Mouse (Mus musculus) midbrain, embryonic 16.5 days (tissue): ENCODE measurements around the gene Upk2. TPM values are rescaled to one million over a fixed set of nuclear protein-coding genes. Genes with fewer than 3 reads are reported as not detected.

ENCODE experiments used
- ATAC-seq: fragments of 200-750 bp; cut with Nextera tagmentation; 2 replicates; pipeline ENCODE4 v1.8.0; 2017; ENCODE audit warnings: moderate TSS enrichment
- H3K27ac ChIP-seq: fragments of 300-500 bp; sonication (generic); 2 replicates; pipeline ENCODE4 v1.5.1; 2014; ENCODE audit warnings: mild to moderate bottlenecking, low read length, mixed read lengths
- H3K27me3 ChIP-seq: fragments of 300-500 bp; sonication (generic); 2 replicates; pipeline ENCODE4 v1.6.1; 2014; ENCODE audit warnings: low read depth, low read length, mixed read lengths; ENCODE audit not compliant: control insufficient read depth, insufficient read depth
- H3K36me3 ChIP-seq: fragments of 300-500 bp; sonication (generic); 2 replicates; pipeline ENCODE4 v1.6.1; 2014; ENCODE audit warnings: mild to moderate bottlenecking, low read length, moderate library complexity, mixed read lengths; ENCODE audit not compliant: control insufficient read depth, insufficient read depth
- H3K4me1 ChIP-seq: fragments of 300-500 bp; sonication (generic); 2 replicates; pipeline ENCODE4 v1.6.1; 2014; ENCODE audit warnings: mild to moderate bottlenecking, low read length, mixed read lengths; ENCODE audit not compliant: control insufficient read depth, insufficient read depth
- H3K4me2 ChIP-seq: fragments of 300-500 bp; sonication (generic); 2 replicates; pipeline ENCODE4 v1.6.1; 2014; ENCODE audit warnings: mild to moderate bottlenecking, low read length, mixed read lengths
- H3K4me3 ChIP-seq: fragments of 300-500 bp; sonication (generic); 2 replicates; pipeline ENCODE4 v1.5.1; 2014; ENCODE audit warnings: low read depth, mild to moderate bottlenecking, low read length, moderate library complexity, mixed read lengths
- H3K9ac ChIP-seq: fragments of 300-500 bp; sonication (generic); 2 replicates; pipeline ENCODE4 v1.6.1; 2014; ENCODE audit warnings: low read depth, low read length, mixed read lengths
- H3K9me3 ChIP-seq: fragments of 300-500 bp; sonication (generic); replicated peaks from 2 replicates; pipeline ENCODE4 v1.6.1; 2014; ENCODE audit warnings: mild to moderate bottlenecking, low read length, mixed read lengths; ENCODE audit not compliant: control insufficient read depth, poor library complexity, severe bottlenecking
- WGBS: fragments of 180-500 bp; shearing (Covaris S2); extraction: QIAGEN DNeasy Blood & Tissue Kit; methylation state at CpG from one replicate; pipeline ENCODE4 v1.1.7; 2014; 5-methylcytosine and 5-hydroxymethylcytosine counted together
- polyA plus RNA-seq: library from polyadenylated mRNA; unstranded; fragments of >200 nt; fragmentation: Nextera tagmentation; extraction: Ambion mirVana; gene quantifications from 2 replicates; pipeline ENCODE4 v1.2.1, GENCODE M21; 2015

The Upk2 gene
- polyA plus RNA-seq, 1 experiment from 2014 or later = not detected

DNA sequence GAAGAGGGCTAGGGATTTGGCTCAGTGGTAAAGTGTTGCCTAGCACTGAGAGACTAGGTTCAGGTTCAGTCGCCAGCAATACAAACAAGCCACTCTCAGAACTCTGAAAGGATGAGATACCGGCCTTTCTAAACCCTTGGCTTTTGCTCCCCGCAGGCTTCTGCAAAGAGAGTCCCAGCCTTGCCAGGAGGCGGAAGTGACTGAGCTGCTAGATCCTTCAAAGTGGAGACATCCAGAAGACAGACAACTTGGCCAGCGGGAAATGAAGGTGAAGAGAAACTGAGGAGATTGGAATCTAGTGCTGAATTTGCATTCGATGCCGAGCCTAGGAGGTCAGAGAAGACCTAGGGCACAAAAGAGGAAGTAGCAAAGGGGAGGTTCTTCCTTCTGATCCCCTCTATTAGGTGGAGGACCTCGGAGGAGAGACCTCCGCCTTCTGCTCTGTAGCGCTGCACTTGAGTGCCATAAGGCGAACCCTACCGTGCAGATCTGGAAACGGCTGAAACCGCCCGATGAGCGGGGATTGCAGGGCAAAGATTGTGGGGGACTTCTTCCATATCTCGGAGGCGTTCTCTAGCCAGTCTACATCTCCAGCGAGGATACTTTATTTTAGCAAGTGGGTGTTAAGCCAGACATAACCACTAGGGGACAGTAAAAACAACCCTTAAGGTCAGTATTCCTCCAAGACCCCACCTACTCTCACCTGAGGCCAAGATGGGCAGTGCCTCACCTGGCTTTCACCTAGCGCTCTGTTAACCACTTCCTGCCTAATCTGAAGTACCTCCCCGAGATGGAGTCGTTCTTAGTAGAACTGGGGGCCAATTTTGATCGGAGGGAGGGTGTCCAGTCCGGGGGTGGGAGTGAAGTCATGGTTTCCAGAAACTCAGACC, 22.8 kb upstream of the Upk2 start:
- H3K36me3 ChIP-seq = no peaks in the 10 kb centered on the region
- peak overlapping the region; percentile 85 for H3K9ac ChIP-seq
- H3K4me2 ChIP-seq = peak overlapping the region; percentile 64
- H3K27ac ChIP-seq = peak overlapping the region; percentile 98
- H3K4me1 ChIP-seq = peaks cover 13% of the 10 kb centered on the region
- H3K4me3 ChIP-seq = peak overlapping the region; percentile 75
- 5% methylated on average over 24 of the region's 24 CpGs for WGBS
- peak; percentile 11; the same call in 1 of the 2 replicates for ATAC-seq
- H3K9me3 ChIP-seq = no peaks in the 10 kb centered on the region
- H3K27me3 ChIP-seq = no peaks in the 10 kb centered on the region

GRCm38 (mm10) chr9:44475936-44476335, 21.2 kb upstream of the Upk2 start:
- ATAC-seq = no peak
- Histone ChIP-seq H3K9ac (no peak overlapping the region), H3K36me3 (no peaks in the 10 kb centered on the region), H3K27ac (no peak overlapping the region), H3K27me3 (no peaks in the 10 kb centered on the region), H3K9me3 (no peaks in the 10 kb centered on the region), H3K4me2 (no peak overlapping the region), H3K4me3 (no peak overlapping the region), H3K4me1 (peaks cover 9% of the 10 kb centered on the region)
- 94% methylated on average over 3 of the region's 3 CpGs for WGBS

- Histone ChIP-seq H3K9ac (no peak overlapping the region), H3K4me3 (no peak overlapping the region), H3K9me3 (no peaks in the 10 kb centered on the region), H3K4me2 (no peak overlapping the region), H3K27ac (no peak overlapping the region), H3K27me3 (no peaks in the 10 kb centered on the region), H3K4me1 (peaks cover 9% of the 10 kb centered on the region), H3K36me3 (no peaks in the 10 kb centered on the region)
- WGBS = 41% methylated on average over 1 of the region's 1 CpGs
- ATAC-seq = no peak
Observed at GRCm38 (mm10) chr9:44474327-44474726, 19.6 kb upstream of the Upk2 start.

DNA sequence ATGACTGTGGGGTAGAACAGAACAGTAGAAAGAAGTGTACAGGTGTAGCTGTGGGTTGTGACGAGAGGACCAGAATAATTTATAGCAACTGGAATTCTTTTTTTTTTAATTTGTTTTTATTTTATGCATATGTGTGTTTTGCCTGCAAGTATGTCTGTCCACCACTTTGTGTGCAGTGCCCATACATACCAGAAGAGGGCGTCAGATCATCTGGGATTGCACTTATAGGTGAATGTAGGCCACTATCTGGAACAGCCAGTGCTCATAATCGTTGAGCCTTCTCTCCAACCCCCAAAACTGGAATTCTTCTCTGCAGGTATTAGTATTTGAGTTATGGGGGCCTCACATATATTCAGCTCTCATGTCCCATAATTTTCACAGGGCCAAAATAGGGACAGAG, 18.4 kb upstream of the Upk2 start:
- no peak overlapping the region for H3K4me3 ChIP-seq
- H3K36me3 ChIP-seq = no peaks in the 10 kb centered on the region
- H3K4me1 ChIP-seq = peaks cover 20% of the 10 kb centered on the region
- no peak for ATAC-seq
- no peaks in the 10 kb centered on the region for H3K27me3 ChIP-seq
- H3K4me2 ChIP-seq = no peak overlapping the region
- no peaks in the 10 kb centered on the region for H3K9me3 ChIP-seq
- WGBS = 62% methylated on average over 3 of the region's 3 CpGs
- H3K9ac ChIP-seq = no peak overlapping the region
- H3K27ac ChIP-seq = no peak overlapping the region

DNA sequence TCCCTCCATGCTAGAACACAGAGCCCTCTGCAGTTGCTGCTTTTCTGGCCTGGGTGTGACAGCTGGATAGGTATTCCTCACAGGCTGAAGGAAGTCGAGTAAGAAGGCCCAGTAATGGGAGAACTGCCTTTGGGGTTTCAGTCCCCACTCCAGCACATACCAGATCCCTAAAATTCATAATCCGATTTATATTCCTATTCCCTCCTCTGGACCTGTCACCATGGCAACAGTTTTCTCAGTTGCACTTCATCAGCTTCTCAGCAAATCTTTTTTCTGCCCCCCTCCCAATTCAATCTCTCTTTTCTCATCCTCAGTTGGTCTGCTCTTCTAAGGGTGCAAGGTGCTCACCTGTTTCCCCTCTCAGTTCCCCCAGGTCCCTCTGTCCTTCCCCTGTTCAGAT, 14.0 kb upstream of the Upk2 start:
- peak; percentile 68 for ATAC-seq
- H3K36me3 ChIP-seq = no peaks in the 10 kb centered on the region
- peak overlapping the region; percentile 17; the same call in 1 of the 2 replicates for H3K4me2 ChIP-seq
- no peaks in the 10 kb centered on the region for H3K9me3 ChIP-seq
- no peak overlapping the region for H3K4me3 ChIP-seq
- peak overlapping the region; percentile 79 for H3K27ac ChIP-seq
- H3K4me1 ChIP-seq = peaks cover 13% of the 10 kb centered on the region
- no peaks in the 10 kb centered on the region for H3K27me3 ChIP-seq
- WGBS = 36% methylated on average over 2 of the region's 2 CpGs
- H3K9ac ChIP-seq = 0 out of 2 replicates have a peak overlapping the region, but pooled peaks have one; percentile 8

DNA sequence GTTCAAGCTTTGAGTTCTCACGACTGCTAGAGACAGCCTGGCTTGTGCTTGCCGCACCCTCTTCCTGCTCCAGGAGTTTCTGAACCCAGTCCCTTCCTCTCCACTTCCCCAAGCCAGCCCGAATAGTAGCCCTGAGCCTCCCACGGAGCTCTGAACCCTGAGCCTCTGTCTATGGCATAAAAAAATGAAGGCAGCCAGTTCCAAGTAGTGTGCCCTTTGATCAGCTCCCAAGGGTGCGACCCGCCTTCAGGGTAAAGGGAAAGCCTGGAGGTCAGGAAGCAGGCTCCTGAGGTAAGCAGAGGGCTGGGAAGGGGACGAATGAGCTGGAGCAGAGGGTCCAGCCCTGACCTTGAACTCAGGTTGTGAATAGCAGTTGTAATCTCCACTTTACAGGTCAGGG, 13.4 kb upstream of the Upk2 start:
- Histone ChIP-seq H3K27me3 (no peaks in the 10 kb centered on the region), H3K4me2 (no peak overlapping the region), H3K27ac (peak overlapping the region; percentile 79), H3K9ac (0 out of 2 replicates have a peak overlapping the region, but pooled peaks have one; percentile 8), H3K4me3 (no peak overlapping the region), H3K36me3 (no peaks in the 10 kb centered on the region), H3K4me1 (peaks cover 13% of the 10 kb centered on the region), H3K9me3 (no peaks in the 10 kb centered on the region)
- WGBS = 53% methylated on average over 7 of the region's 7 CpGs
- ATAC-seq = no peak

DNA sequence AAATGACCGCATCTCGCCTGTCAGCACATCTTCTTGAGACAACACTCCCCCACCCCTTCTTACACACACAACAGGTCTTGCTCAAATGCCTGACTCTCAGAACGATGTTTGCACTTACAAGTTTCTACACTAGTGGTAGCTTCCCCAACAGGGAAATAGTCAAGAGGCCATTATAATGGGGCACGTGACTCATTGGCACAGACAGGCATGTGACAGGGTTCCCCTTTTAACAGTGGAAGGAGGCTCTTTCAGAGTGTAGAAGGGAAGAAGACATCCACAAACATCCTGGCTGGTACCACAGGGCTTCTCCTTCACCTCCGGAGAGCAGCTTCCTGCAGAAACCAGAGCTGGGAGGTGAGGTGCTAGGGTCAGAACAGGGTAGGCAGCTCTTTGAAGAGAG, 7.2 kb upstream of the Upk2 start:
- 89% methylated on average over 5 of the region's 5 CpGs for WGBS
- Histone ChIP-seq H3K36me3 (no peaks in the 10 kb centered on the region), H3K27ac (no peak overlapping the region), H3K4me1 (peaks cover 11% of the 10 kb centered on the region), H3K9me3 (no peaks in the 10 kb centered on the region), H3K4me2 (no peak overlapping the region), H3K9ac (no peak overlapping the region), H3K27me3 (no peaks in the 10 kb centered on the region), H3K4me3 (no peak overlapping the region)
- ATAC-seq = no peak

DNA sequence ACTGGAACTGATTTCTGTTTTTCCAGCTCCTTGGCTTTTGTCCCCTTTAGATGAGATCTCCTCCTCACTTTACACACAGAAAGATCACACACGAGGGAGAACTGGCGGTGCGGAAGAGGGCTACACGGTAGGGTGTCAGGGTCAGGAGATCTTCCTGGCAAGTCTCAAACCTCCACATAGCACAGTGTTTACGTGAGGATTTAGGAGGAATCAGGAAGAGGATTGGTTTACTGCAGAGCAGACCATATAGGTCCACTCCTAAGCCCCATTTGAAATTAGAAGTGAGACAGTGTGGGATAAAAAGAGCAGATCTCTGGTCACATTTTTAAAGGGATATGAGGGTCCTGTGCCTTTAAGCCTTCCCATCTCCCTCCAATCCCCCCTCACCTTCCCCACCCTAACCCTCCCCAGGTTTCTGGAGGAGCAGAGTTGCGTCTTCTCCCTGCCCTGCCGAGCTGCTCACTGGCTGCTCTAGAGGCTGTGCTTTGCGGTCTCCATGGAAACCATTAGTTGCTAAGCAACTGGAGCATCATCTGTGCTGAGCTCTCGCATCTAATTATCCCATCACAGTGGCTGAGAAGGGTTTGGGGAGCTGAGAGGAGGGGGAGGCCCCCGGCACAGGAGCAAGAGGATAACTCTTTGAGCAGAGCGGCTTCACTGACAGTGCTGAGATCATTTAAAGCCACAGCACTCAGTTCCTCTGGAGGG, 2.4 kb upstream of the Upk2 start:
- ATAC-seq = peak; percentile 98
- H3K4me1 ChIP-seq = peaks cover 34% of the 10 kb centered on the region
- peak overlapping the region; percentile 95 for H3K27ac ChIP-seq
- H3K9me3 ChIP-seq = no peaks in the 10 kb centered on the region
- peak overlapping the region; percentile 54 for H3K4me2 ChIP-seq
- H3K36me3 ChIP-seq = no peaks in the 10 kb centered on the region
- peak overlapping the region; percentile 23 for H3K4me3 ChIP-seq
- H3K27me3 ChIP-seq = no peaks in the 10 kb centered on the region
- peak overlapping the region; percentile 45; the same call in 1 of the 2 replicates for H3K9ac ChIP-seq
- WGBS = under 1% methylated on average over 11 of the region's 11 CpGs
